Mouse (Mus musculus) midbrain, postnatal 0 days (tissue): ENCODE data around the gene Zc3hav1l. TPM values are rescaled to one million over a fixed set of nuclear protein-coding genes. Genes with fewer than 3 reads are reported as not detected.

Experiments used
- ATAC-seq: fragments of 200-750 bp; cut with Nextera tagmentation; 2 replicates; pipeline ENCODE4 v1.8.0; 2017; ENCODE audit warnings: moderate number of reproducible peaks, mild to moderate bottlenecking, moderate TSS enrichment, moderate library complexity; ENCODE audit not compliant: low FRiP score
- DNase-seq: peaks from one replicate; pipeline ENCODE4 v3.0.0-alpha.2; 2015; ENCODE audit warnings: low spot score
- H3K27ac ChIP-seq: fragments of 300-500 bp; sonication (generic); 2 replicates; pipeline ENCODE4 v1.5.1; 2014; ENCODE audit warnings: low read depth, mild to moderate bottlenecking, low read length, mixed read lengths
- H3K27me3 ChIP-seq: fragments of 300-500 bp; sonication (generic); 2 replicates; pipeline ENCODE4 v1.6.1; 2014; ENCODE audit warnings: low read length, control low read depth, mixed read lengths; ENCODE audit not compliant: insufficient read depth
- H3K36me3 ChIP-seq: fragments of 300-500 bp; sonication (generic); 2 replicates; pipeline ENCODE4 v1.6.1; 2014; ENCODE audit warnings: low read length, control low read depth, mixed read lengths; ENCODE audit not compliant: insufficient read depth
- H3K4me1 ChIP-seq: fragments of 300-500 bp; sonication (generic); 2 replicates; pipeline ENCODE4 v1.6.1; 2014; ENCODE audit warnings: mild to moderate bottlenecking, control low read depth, antibody characterized with exemption, low read length, mixed read lengths; ENCODE audit not compliant: insufficient read depth
- H3K4me2 ChIP-seq: fragments of 300-500 bp; sonication (generic); 2 replicates; pipeline ENCODE4 v1.6.1; 2014; ENCODE audit warnings: low read depth, mild to moderate bottlenecking, low read length, mixed read lengths; ENCODE audit not compliant: poor library complexity, severe bottlenecking
- H3K4me3 ChIP-seq: fragments of 300-500 bp; sonication (generic); 2 replicates; pipeline ENCODE4 v1.5.1; 2014; ENCODE audit warnings: low read depth, mild to moderate bottlenecking, low read length, moderate library complexity
- H3K9ac ChIP-seq: fragments of 300-500 bp; sonication (generic); replicated peaks from 2 replicates; pipeline ENCODE4 v1.6.1; 2014; ENCODE audit warnings: mild to moderate bottlenecking, low read length, moderate library complexity, mixed read lengths; ENCODE audit not compliant: poor library complexity, severe bottlenecking
- H3K9me3 ChIP-seq: fragments of 300-500 bp; sonication (generic); 2 replicates; pipeline ENCODE4 v1.6.1; 2016; ENCODE audit warnings: low read length, control low read depth
- CTCF ChIP-seq: IDR thresholded peaks from 2 replicates; pipeline ENCODE4 v1.5.1; 2016; ENCODE audit warnings: antibody characterized with exemption, mild to moderate bottlenecking
- WGBS: fragments of 180-500 bp; shearing (Covaris S2); extraction: QIAGEN DNeasy Blood & Tissue Kit; methylation state at CpG from one replicate; pipeline ENCODE4 v1.1.7; 2014; 5-methylcytosine and 5-hydroxymethylcytosine counted together
- polyA plus RNA-seq: library from polyadenylated mRNA; unstranded; fragments of >200 nt; fragmentation: Nextera tagmentation; extraction: Ambion mirVana; gene quantifications from 2 replicates; pipeline ENCODE4 v1.2.1, GENCODE M21; 2015
- total RNA-seq: library from RNA; depleted of rRNA; stranded (reverse); fragments of >200 nt; gene quantifications from 2 replicates; pipeline ENCODE4 v1.2.3, GENCODE M21; 2014; rRNA removed

Gene Zc3hav1l
- total and polyA plus RNA-seq, 2 experiments from 2014 or later, result 3.7 to 8.1 TPM

GRCm38 (mm10) chr6:38242295-38242830 is 56.7 kb downstream of the Zc3hav1l start:
- H3K4me3 ChIP-seq, result no peak overlapping the region
- WGBS, result 68% methylated on average over 8 of the region's 8 CpGs
- H3K36me3 ChIP-seq, result no peaks in the 10 kb centered on the region
- no peak overlapping the region for H3K4me2 ChIP-seq
- no peaks in the 10 kb centered on the region for H3K27me3 ChIP-seq
- H3K9me3 ChIP-seq, result no peaks in the 10 kb centered on the region
- H3K9ac ChIP-seq, result no peak overlapping the region
- DNase-seq (no peak), ATAC-seq (no peak)
- H3K4me1 ChIP-seq, result peaks cover 7% of the 10 kb centered on the region; the same call in 1 of the 2 replicates
- no peak for TF ChIP-seq CTCF
- no peak overlapping the region for H3K27ac ChIP-seq

- Histone ChIP-seq H3K4me1 (peaks cover 7% of the 10 kb centered on the region; the same call in 1 of the 2 replicates), H3K27me3 (no peaks in the 10 kb centered on the region), H3K27ac (no peak overlapping the region), H3K4me2 (no peak overlapping the region), H3K4me3 (no peak overlapping the region), H3K9ac (no peak overlapping the region), H3K36me3 (no peaks in the 10 kb centered on the region), H3K9me3 (no peaks in the 10 kb centered on the region)
- TF ChIP-seq CTCF, result no peak
- DNase-seq (no peak), ATAC-seq (no peak)
- 79% methylated on average over 4 of the region's 4 CpGs for WGBS
Measured at GRCm38 (mm10) chr6:38241508-38241907, 57.6 kb downstream of the Zc3hav1l start.

GRCm38 (mm10) chr6:38240618-38241017 is 58.4 kb downstream of the Zc3hav1l start:
- peak; percentile 35; the same call in 1 of the 2 replicates for ATAC-seq
- TF ChIP-seq CTCF, result no peak
- no peak overlapping the region for H3K27ac ChIP-seq
- H3K4me1 ChIP-seq, result peaks cover 3% of the 10 kb centered on the region; the same call in 1 of the 2 replicates
- no peaks in the 10 kb centered on the region for H3K27me3 ChIP-seq
- H3K9me3 ChIP-seq, result no peaks in the 10 kb centered on the region
- H3K4me2 ChIP-seq, result no peak overlapping the region
- no peak for DNase-seq
- H3K9ac ChIP-seq, result no peak overlapping the region
- H3K36me3 ChIP-seq, result no peaks in the 10 kb centered on the region
- 51% methylated on average over 5 of the region's 5 CpGs for WGBS
- no peak overlapping the region for H3K4me3 ChIP-seq

- no peak for TF ChIP-seq CTCF
- H3K27me3 ChIP-seq, result no peaks in the 10 kb centered on the region
- DNase-seq, result no peak
- ATAC-seq, result no peak
- WGBS, result 64% methylated on average over 4 of the region's 4 CpGs
- no peaks in the 10 kb centered on the region; the same call in 1 of the 2 replicates for H3K36me3 ChIP-seq
- no peak overlapping the region for H3K4me3 ChIP-seq
- H3K4me2 ChIP-seq, result no peak overlapping the region
- no peak overlapping the region for H3K27ac ChIP-seq
- H3K9ac ChIP-seq, result no peak overlapping the region
- H3K9me3 ChIP-seq, result no peaks in the 10 kb centered on the region
- peaks cover 3% of the 10 kb centered on the region; the same call in 1 of the 2 replicates for H3K4me1 ChIP-seq
Measured at GRCm38 (mm10) chr6:38238382-38238781, 60.7 kb downstream of the Zc3hav1l start.

Other genes starting within 250 kb of the Zc3hav1l start
- gene Tmem213, start 190.0 kb downstream of the Zc3hav1l start, total RNA-seq, result not detected in 2 replicates
- gene Tmem213, start 190.0 kb downstream of the Zc3hav1l start, polyA plus RNA-seq, result 0.26 TPM in 1 of 2 replicates, not detected in the other
- 0.09 and 0.27 TPM in 2 replicates for gene Atp6v0a4, start 174.7 kb downstream of the Zc3hav1l start, total RNA-seq
- gene Atp6v0a4, start 174.7 kb downstream of the Zc3hav1l start, polyA plus RNA-seq, result 0.26 and 0.30 TPM in 2 replicates
- gene D630045J12Rik, start 45.2 kb downstream of the Zc3hav1l start, total RNA-seq, result 40.1 and 42.5 TPM in 2 replicates
- gene D630045J12Rik, start 45.2 kb downstream of the Zc3hav1l start, polyA plus RNA-seq, result 7.6 and 9.7 TPM in 2 replicates
- 3.5 and 4.5 TPM in 2 replicates for gene Zc3hav1, start 55.3 kb upstream of the Zc3hav1l start, total RNA-seq
- gene Zc3hav1, start 55.3 kb upstream of the Zc3hav1l start, polyA plus RNA-seq, result 2.1 and 2.4 TPM in 2 replicates
- 7.5 and 8.6 TPM in 2 replicates for gene Ttc26, start 82.2 kb upstream of the Zc3hav1l start, total RNA-seq
- gene Ttc26, start 82.2 kb upstream of the Zc3hav1l start, polyA plus RNA-seq, result 2.8 and 3.3 TPM in 2 replicates
- 24.0 and 32.5 TPM in 2 replicates for gene Ubn2, start 134.7 kb upstream of the Zc3hav1l start, total RNA-seq
- gene Ubn2, start 134.7 kb upstream of the Zc3hav1l start, polyA plus RNA-seq, result 10.4 and 13.5 TPM in 2 replicates
- 48.3 and 48.4 TPM in 2 replicates for gene Fmc1, start 234.2 kb upstream of the Zc3hav1l start, total RNA-seq
- gene Fmc1, start 234.2 kb upstream of the Zc3hav1l start, polyA plus RNA-seq, result 226 and 228 TPM in 2 replicates